Mouse (Mus musculus) intestine, postnatal 0 days (tissue): ENCODE measurements around the gene Cybc1. TPM values are rescaled to one million over a fixed set of nuclear protein-coding genes. Genes with fewer than 3 reads are reported as not detected.

ENCODE experiments used
- ATAC-seq: fragments of 200-750 bp; cut with Nextera tagmentation; 2 replicates; pipeline ENCODE4 v1.8.0; 2017; ENCODE audit warnings: mild to moderate bottlenecking, moderate TSS enrichment, moderate library complexity
- H3K27ac ChIP-seq: fragments of 300-500 bp; sonication (generic); 2 replicates; pipeline ENCODE4 v1.5.1; 2014; ENCODE audit warnings: mild to moderate bottlenecking, low read depth, low read length, moderate library complexity
- H3K27me3 ChIP-seq: fragments of 300-500 bp; sonication (generic); replicated peaks from 2 replicates; pipeline ENCODE4 v1.6.1; 2014; ENCODE audit warnings: low read length, mixed read lengths; ENCODE audit not compliant: control insufficient read depth, insufficient read depth
- H3K36me3 ChIP-seq: fragments of 300-500 bp; sonication (generic); 2 replicates; pipeline ENCODE4 v1.6.1; 2014; ENCODE audit warnings: mild to moderate bottlenecking, moderate library complexity; ENCODE audit not compliant: control insufficient read depth, insufficient read depth
- H3K4me1 ChIP-seq: fragments of 300-500 bp; sonication (generic); replicated peaks from 2 replicates; pipeline ENCODE4 v1.6.1; 2014; ENCODE audit warnings: antibody characterized with exemption, low read length, mixed read lengths; ENCODE audit not compliant: control insufficient read depth, insufficient read depth
- H3K4me2 ChIP-seq: fragments of 300-500 bp; sonication (generic); replicated peaks from 2 replicates; pipeline ENCODE4 v1.6.1; 2014; ENCODE audit warnings: low read depth, mild to moderate bottlenecking, moderate library complexity
- H3K4me3 ChIP-seq: fragments of 300-500 bp; sonication (generic); 2 replicates; pipeline ENCODE4 v1.5.1; 2014; ENCODE audit warnings: low read depth, low read length
- H3K9ac ChIP-seq: fragments of 300-500 bp; sonication (generic); 2 replicates; pipeline ENCODE4 v1.6.1; 2014; ENCODE audit warnings: mild to moderate bottlenecking, low read depth, low read length
- H3K9me3 ChIP-seq: fragments of 300-500 bp; sonication (generic); 2 replicates; pipeline ENCODE4 v1.6.1; 2016; ENCODE audit warnings: mixed run types; ENCODE audit not compliant: control insufficient read depth
- CTCF ChIP-seq: sonication (generic); IDR thresholded peaks from 2 replicates; pipeline ENCODE4 v1.5.1; 2016; ENCODE audit warnings: low read depth, mild to moderate bottlenecking, control low read depth, antibody characterized with exemption, moderate library complexity
- WGBS: fragments of 180-500 bp; shearing (Covaris S2); extraction: QIAGEN DNeasy Blood & Tissue Kit; methylation state at CpG from one replicate; pipeline ENCODE4 v1.1.7; 2014; 5-methylcytosine and 5-hydroxymethylcytosine counted together
- polyA plus RNA-seq: library from polyadenylated mRNA; unstranded; fragments of >200 nt; fragmentation: Nextera tagmentation; extraction: Ambion mirVana; gene quantifications from 2 replicates; pipeline ENCODE4 v1.2.1, GENCODE M21; 2015

The Cybc1 gene
- polyA plus RNA-seq, 1 experiment from 2014 or later, result 21.0 TPM

DNA sequence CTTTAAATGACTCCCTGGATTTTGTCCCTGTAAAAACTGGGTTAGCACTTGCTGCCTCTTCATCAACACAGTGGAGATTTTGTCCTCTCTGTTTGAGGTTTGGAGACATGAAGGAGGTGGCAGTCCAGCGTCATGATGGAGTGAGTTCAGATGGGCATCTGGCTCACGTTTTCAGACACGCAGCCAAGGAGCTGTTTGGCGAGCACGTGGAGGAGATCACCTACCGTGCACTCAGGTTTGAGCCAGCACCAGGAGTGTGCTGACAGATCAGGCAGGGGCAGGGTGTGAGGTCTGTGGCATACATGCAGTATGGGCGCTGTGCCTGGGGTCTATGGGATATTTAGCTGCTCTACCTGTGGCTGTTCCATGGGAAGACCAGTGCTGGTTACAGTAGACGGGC lies 21.1 kb upstream of the Cybc1 start:
- H3K27ac ChIP-seq, result no peak overlapping the region
- H3K4me2 ChIP-seq, result no peak overlapping the region
- no peak for TF ChIP-seq CTCF
- H3K9me3 ChIP-seq, result no peaks in the 10 kb centered on the region
- no peaks in the 10 kb centered on the region for H3K4me1 ChIP-seq
- H3K4me3 ChIP-seq, result no peak overlapping the region
- H3K27me3 ChIP-seq, result no peaks in the 10 kb centered on the region
- WGBS, result 92% methylated on average over 8 of the region's 8 CpGs
- no peak overlapping the region for H3K9ac ChIP-seq
- H3K36me3 ChIP-seq, result peaks cover 93% of the 10 kb centered on the region
- ATAC-seq, result no peak

DNA sequence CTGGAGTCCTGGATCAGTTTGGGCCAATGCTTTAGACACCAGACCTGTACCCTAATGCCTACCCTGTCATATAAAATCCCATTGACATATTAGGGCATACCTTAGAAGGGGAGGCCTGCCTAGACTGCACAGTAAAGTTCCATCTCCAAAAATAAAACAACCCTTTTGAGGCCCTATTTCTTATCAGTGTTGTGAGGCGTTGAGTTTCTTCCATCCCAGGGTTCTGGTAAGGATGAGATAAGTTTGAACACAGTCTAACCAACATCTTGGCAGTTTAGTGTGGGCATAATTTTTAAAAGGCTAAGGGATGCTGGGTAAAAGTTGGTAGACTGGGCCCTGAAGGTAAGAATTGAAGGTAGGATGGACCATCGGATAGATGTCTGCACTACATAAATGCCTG lies 10.5 kb upstream of the Cybc1 start:
- Histone ChIP-seq H3K36me3 (peaks cover 45% of the 10 kb centered on the region), H3K27ac (no peak overlapping the region), H3K27me3 (no peaks in the 10 kb centered on the region), H3K4me1 (peaks cover 11% of the 10 kb centered on the region; the same call in 1 of the 2 replicates), H3K9me3 (no peaks in the 10 kb centered on the region), H3K4me3 (no peak overlapping the region), H3K9ac (no peak overlapping the region), H3K4me2 (no peak overlapping the region)
- no peak for ATAC-seq
- TF ChIP-seq CTCF, result no peak
- 87% methylated on average over 2 of the region's 2 CpGs for WGBS

DNA sequence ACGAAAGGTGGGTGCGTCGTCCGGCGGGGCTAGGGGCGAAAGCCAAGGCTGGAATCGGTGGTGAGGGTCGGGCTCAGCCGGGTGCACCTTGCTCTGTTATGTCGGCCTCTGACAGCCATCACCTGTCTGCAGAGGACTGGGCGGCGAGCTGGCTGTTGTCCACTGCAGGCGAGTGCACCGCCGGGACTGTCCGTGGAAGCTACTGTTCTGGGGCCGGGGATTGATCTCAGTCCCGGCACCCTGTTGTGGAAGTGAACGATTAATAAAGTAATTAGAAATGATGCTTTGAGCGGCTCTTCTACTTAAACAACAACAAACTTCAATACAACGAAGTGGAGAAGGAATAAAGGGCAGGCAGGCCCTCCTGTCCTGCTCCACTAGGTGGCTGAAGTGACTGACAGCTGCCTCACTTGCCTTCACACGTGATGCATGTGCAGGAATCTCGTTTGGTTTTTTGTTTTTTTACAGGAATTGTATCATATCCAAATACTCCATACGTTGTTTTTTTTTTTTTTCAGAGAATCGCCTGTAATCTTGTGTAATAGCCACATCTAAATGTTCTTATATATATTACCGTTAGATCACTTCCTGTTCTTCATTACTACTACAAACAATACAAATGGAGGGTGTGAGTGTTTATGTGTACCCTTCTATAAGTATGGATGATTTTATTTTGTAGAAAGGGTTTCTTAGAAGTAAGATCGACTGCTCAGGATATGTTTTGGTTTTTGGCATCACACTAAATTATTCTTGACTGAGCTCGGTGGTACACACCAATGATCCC lies 8.4 kb upstream of the Cybc1 start:
- H3K4me3 ChIP-seq, result peak overlapping the region; percentile 66
- peak overlapping the region; percentile 83 for H3K27ac ChIP-seq
- H3K4me1 ChIP-seq, result peaks cover 11% of the 10 kb centered on the region; the same call in 1 of the 2 replicates
- WGBS, result 2% methylated on average over 28 of the region's 28 CpGs
- ATAC-seq, result peak; percentile 37
- H3K9me3 ChIP-seq, result no peaks in the 10 kb centered on the region
- peak overlapping the region; percentile 60 for H3K9ac ChIP-seq
- peak overlapping the region; percentile 80 for H3K4me2 ChIP-seq
- peaks cover 28% of the 10 kb centered on the region; the same call in 1 of the 2 replicates for H3K36me3 ChIP-seq
- no peaks in the 10 kb centered on the region for H3K27me3 ChIP-seq
- TF ChIP-seq CTCF, result peak; percentile 65

DNA sequence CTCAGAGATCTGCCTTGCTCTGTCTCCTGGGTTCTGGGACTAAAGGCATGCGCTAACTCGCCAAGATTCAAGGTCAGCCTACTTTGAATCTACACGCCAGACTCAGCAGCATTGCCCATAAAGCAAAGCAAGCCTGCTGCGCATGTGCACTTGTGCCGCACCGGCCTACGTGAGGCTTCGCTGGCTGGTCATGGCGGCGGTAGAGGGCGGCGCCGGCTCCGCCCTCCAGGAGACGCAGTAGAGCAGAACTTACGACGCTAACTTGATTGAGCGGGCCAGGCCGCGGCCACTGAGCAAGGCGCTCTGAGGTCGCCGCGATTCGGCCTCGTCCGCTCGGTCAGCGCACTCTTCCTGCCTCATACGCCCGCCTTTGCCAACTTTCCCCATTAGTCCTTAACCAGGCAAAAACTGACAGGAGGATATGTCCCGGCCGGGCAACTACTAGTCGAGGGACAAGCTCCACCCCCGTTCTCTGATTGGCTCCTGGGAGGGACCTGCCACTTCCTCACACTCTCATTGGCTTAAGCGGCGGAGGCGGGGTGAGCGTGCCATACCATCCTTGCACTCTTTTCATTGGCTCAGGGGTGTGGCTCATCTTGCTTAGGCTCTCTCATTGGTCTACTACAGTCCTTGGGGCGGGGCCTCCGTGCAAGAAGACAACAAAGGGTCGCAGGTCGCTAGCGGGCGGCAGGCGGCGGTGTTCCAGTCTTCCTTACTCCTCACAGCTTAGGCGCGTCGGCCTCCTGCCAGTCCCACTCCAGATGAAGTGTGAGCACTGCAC lies 7.6 kb upstream of the Cybc1 start, which contains the start of gene Narf:
Narf (plus strand) TSS at position 690 of the 781 bp plus-strand sequence.
- no peaks in the 10 kb centered on the region for H3K27me3 ChIP-seq
- ATAC-seq, result peak; percentile 99
- peak; percentile 86 for TF ChIP-seq CTCF
- peaks cover 21% of the 10 kb centered on the region; the same call in 1 of the 2 replicates for H3K36me3 ChIP-seq
- H3K4me2 ChIP-seq, result peak within 1 kb of the TSS; percentile 80
- under 1% methylated on average over 50 of the region's 50 CpGs for WGBS
- H3K27ac ChIP-seq, result peak within 1 kb of the TSS; percentile 95
- peaks cover 11% of the 10 kb centered on the region; the same call in 1 of the 2 replicates for H3K4me1 ChIP-seq
- H3K4me3 ChIP-seq, result peak within 1 kb of the TSS; percentile 66
- peak within 1 kb of the TSS; percentile 60 for H3K9ac ChIP-seq
- H3K9me3 ChIP-seq, result no peaks in the 10 kb centered on the region

DNA sequence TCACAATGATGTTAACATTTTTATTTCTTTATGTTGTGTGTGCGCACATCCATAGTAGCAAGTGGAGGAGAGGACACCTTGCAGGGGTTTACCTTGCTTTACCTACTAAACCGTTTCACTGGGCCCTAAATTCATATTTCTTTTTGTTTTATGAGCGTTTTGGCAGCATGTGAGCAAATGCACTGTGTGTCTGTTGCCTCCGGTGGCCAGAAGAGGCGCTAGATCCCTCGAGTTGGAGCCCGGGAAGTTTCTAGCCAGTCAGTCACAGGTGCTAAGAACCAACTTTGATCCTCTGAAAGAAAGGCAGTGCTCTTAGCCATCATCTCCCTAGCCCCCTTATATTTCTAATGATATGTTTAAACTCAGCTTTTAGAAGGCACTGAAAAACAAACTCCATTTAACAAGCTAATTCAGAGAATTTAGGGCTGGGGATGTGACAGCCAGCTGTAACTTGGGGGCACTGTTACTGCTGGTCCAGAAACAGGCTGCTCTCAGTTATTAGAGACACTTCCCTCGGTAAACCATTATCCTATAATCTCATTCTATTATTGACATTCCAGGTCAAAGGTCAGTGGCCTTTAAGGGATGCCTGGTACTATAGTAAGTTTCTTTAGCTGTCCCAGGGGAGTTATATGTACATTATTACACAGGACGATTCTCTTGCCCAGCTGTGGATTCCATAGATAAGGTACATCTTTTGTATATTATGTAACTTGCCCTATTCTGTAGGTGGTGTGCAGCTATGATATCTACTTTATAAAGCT lies 6.5 kb upstream of the Cybc1 start:
- no peak for ATAC-seq
- peak; percentile 76 for TF ChIP-seq CTCF
- no peaks in the 10 kb centered on the region for H3K27me3 ChIP-seq
- H3K36me3 ChIP-seq, result peaks cover 10% of the 10 kb centered on the region; the same call in 1 of the 2 replicates
- H3K9me3 ChIP-seq, result no peaks in the 10 kb centered on the region
- peak overlapping the region; percentile 61 for H3K4me2 ChIP-seq
- H3K9ac ChIP-seq, result no peak overlapping the region
- H3K27ac ChIP-seq, result no peak overlapping the region
- no peak overlapping the region for H3K4me3 ChIP-seq
- 20% methylated on average over 9 of the region's 9 CpGs for WGBS
- peaks cover 11% of the 10 kb centered on the region; the same call in 1 of the 2 replicates for H3K4me1 ChIP-seq

DNA sequence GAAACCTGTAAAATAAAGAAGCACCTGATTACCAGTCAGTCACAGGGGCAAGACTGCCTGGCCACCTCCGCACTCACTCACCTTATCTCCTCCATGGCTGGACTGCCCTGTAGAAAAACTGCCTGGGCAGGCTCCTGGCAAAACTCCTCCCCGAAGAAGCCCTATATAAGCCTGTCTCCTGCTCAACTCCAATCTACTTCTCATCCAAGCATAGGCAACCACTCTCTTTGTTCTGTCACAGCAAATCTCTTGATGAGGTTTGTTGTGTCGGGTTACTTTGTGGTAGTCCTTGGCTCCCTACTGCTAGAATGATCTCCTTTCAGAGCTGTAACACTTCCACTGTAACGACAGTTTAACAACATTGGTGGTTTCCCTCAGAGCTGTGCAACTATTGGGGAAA lies 3.6 kb upstream of the Cybc1 start:
- H3K27ac ChIP-seq, result no peak overlapping the region
- 26% methylated on average over 4 of the region's 4 CpGs for WGBS
- H3K27me3 ChIP-seq, result no peaks in the 10 kb centered on the region
- H3K4me2 ChIP-seq, result no peak overlapping the region
- no peak overlapping the region for H3K4me3 ChIP-seq
- H3K36me3 ChIP-seq, result no peaks in the 10 kb centered on the region
- H3K9me3 ChIP-seq, result no peaks in the 10 kb centered on the region
- H3K4me1 ChIP-seq, result peaks cover 14% of the 10 kb centered on the region; the same call in 1 of the 2 replicates
- H3K9ac ChIP-seq, result no peak overlapping the region
- no peak for ATAC-seq
- TF ChIP-seq CTCF, result no peak
